Mouse (Mus musculus): ENCODE results near the gene Actn4. TPM values are rescaled to one million over a fixed set of nuclear protein-coding genes. Genes with fewer than 3 reads are reported as not detected.

Actn4 gene
- total and polyA plus RNA-seq, 2 experiments from 2014 or later = 120 to 171 TPM

DNA sequence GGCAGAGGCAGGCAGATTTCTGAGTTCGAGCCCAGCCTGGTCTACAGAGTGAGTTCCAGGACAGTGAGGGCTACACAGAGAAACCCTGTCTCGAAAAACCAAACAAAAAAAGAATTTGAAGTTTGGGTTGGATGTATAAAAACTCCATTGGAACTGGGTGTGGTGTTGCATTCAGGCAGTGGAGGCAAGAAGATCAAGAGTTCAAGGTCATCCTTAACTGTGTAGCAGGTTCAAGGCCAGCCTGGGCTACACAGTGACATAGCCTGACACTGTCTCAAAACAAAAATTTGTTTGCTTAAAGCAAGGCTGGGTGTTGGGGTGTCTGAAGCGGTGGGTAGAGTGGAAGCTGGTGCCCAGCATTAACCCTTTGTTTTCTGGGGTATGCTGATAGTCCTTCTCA lies 31.3 kb upstream of the Actn4 start:
- no peak for TF ChIP-seq CTCF (IDR thresholded peaks at IDR 0.05; ENCODE audit: low read depth)
- no peak for TF ChIP-seq EP300 (IDR thresholded peaks at IDR 0.05; ENCODE audit: low read depth)
- no peaks in the 10 kb centered on the region for H3K27me3 ChIP-seq (ENCODE audit: control insufficient read depth, insufficient read depth, low read length)
- H3K4me1 ChIP-seq (ENCODE audit: control insufficient read depth, insufficient read depth) = no peaks in the 10 kb centered on the region
- H3K36me3 ChIP-seq (replicated peaks; ENCODE audit: control insufficient read depth, insufficient read depth, low read length) = no peaks in the 10 kb centered on the region
- ATAC-seq (ENCODE audit: insufficient read depth, low read depth) = no peak
- no peak for DNase-seq (ENCODE audit: low spot score)
- 81% methylated on average over 3 of the region's 3 CpGs for whole genome bisulfite sequencing
- no peak overlapping the region for H3K4me2 ChIP-seq (ENCODE audit: low read depth, low read length)
- no peak overlapping the region for H3K9ac ChIP-seq (replicated peaks; ENCODE audit: low read depth, low read length)
- H3K4me3 ChIP-seq (ENCODE audit: low read depth, low read length) = no peak overlapping the region
- no peak overlapping the region for H3K27ac ChIP-seq (ENCODE audit: low read depth)
- H3K9me3 ChIP-seq (replicated peaks; ENCODE audit: control insufficient read depth, low read length) = no peaks in the 10 kb centered on the region

DNA sequence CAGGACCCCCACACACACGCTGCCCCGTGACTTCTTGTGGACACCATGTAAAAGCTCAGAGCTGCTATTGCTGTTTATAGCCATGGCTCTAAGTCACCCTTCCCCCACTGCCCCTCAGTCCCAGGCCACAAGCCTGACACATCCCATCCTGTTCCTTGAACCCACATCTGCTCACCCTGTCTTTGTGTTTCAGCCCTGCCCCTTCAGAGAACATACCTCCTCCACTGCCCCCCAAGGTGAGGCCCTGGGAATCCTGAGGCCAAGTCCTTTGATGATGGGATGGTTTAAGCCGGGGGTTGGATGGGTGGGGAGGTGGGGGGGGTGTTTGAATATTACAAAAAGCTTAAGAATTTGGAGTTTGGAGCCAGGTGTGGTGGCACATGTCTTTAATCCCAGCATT lies 30.9 kb upstream of the Actn4 start:
- Histone ChIP-seq H3K4me2 (ENCODE audit: low read depth, low read length) (no peak overlapping the region), H3K27ac (ENCODE audit: low read depth) (no peak overlapping the region), H3K9me3 (replicated peaks; ENCODE audit: control insufficient read depth, low read length) (no peaks in the 10 kb centered on the region), H3K4me1 (ENCODE audit: control insufficient read depth, insufficient read depth) (no peaks in the 10 kb centered on the region), H3K4me3 (ENCODE audit: low read depth, low read length) (no peak overlapping the region), H3K36me3 (replicated peaks; ENCODE audit: control insufficient read depth, insufficient read depth, low read length) (no peaks in the 10 kb centered on the region), H3K9ac (replicated peaks; ENCODE audit: low read depth, low read length) (no peak overlapping the region), H3K27me3 (ENCODE audit: control insufficient read depth, insufficient read depth, low read length) (no peaks in the 10 kb centered on the region)
- ATAC-seq (ENCODE audit: insufficient read depth, low read depth) (no peak), DNase-seq (ENCODE audit: low spot score) (no peak)
- 84% methylated on average over 3 of the region's 3 CpGs for WGBS
- TF ChIP-seq CTCF (IDR thresholded peaks at IDR 0.05; ENCODE audit: low read depth) (no peak), EP300 (IDR thresholded peaks at IDR 0.05; ENCODE audit: low read depth) (no peak)

DNA sequence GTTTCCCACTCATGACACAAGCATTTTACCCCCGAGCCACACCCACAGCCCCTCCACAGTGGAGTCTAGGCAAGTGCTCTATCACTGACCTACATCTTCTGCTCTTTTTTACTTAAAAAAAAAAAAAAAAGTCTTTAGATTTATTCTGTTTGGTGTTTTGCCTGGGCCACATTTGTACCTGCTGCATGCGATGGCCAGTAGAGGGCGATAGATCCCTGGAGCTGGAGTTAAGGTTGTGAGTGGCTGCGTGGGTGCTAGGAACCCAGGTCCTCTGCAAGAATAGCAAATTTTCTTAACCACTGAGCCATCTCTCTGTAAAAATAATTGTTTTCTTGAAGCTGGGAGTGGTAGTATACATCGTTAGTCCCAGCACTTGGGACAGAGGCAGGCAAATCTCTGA lies 29.5 kb upstream of the Actn4 start:
- Histone ChIP-seq H3K4me2 (ENCODE audit: low read depth, low read length) (no peak overlapping the region), H3K4me3 (ENCODE audit: low read depth, low read length) (no peak overlapping the region), H3K4me1 (ENCODE audit: control insufficient read depth, insufficient read depth) (no peaks in the 10 kb centered on the region), H3K27ac (ENCODE audit: low read depth) (no peak overlapping the region), H3K36me3 (replicated peaks; ENCODE audit: control insufficient read depth, insufficient read depth, low read length) (no peaks in the 10 kb centered on the region), H3K27me3 (ENCODE audit: control insufficient read depth, insufficient read depth, low read length) (no peaks in the 10 kb centered on the region), H3K9ac (replicated peaks; ENCODE audit: low read depth, low read length) (no peak overlapping the region), H3K9me3 (replicated peaks; ENCODE audit: control insufficient read depth, low read length) (no peaks in the 10 kb centered on the region)
- TF ChIP-seq CTCF (IDR thresholded peaks at IDR 0.05; ENCODE audit: low read depth) (no peak; the same call in 1 of the 2 replicates), EP300 (IDR thresholded peaks at IDR 0.05; ENCODE audit: low read depth) (no peak)
- no peak for ATAC-seq (ENCODE audit: insufficient read depth, low read depth)
- no peak for DNase-seq (ENCODE audit: low spot score)
- WGBS = 61% methylated on average over 5 of the region's 5 CpGs

DNA sequence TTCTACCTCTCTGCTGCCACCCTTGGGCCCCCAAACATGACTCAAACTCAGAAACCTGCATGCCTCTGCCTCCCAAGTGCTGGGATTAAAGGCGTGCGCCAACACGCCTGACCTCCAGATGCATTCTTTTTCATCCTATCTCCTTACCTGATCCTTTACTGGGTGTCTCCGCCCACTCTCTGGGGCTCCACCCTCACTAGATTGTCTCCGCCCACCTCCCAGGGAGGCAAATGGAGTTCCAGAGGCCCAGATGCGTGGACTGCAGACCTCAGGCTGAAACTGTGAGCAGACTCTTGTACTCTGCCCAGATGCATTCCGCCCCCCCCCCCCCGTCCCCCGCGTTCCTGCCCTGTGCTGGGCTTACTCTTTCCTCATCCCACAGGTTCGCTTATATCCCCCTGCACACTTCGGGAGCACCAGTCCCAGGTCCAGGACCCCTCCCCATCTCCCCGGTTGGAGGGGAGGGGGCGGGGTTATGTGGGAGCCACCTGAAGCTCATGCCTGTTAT lies 28.7 kb upstream of the Actn4 start:
- 50% methylated on average over 13 of the region's 14 CpGs for WGBS
- ATAC-seq (ENCODE audit: insufficient read depth, low read depth) = no peak
- DNase-seq (ENCODE audit: low spot score) = no peak
- Histone ChIP-seq H3K4me2 (ENCODE audit: low read depth, low read length) (no peak overlapping the region), H3K27me3 (ENCODE audit: control insufficient read depth, insufficient read depth, low read length) (no peaks in the 10 kb centered on the region), H3K9me3 (replicated peaks; ENCODE audit: control insufficient read depth, low read length) (no peaks in the 10 kb centered on the region), H3K36me3 (replicated peaks; ENCODE audit: control insufficient read depth, insufficient read depth, low read length) (no peaks in the 10 kb centered on the region), H3K9ac (replicated peaks; ENCODE audit: low read depth, low read length) (no peak overlapping the region), H3K27ac (ENCODE audit: low read depth) (no peak overlapping the region), H3K4me3 (ENCODE audit: low read depth, low read length) (no peak overlapping the region), H3K4me1 (ENCODE audit: control insufficient read depth, insufficient read depth) (no peaks in the 10 kb centered on the region)
- TF ChIP-seq EP300 (IDR thresholded peaks at IDR 0.05; ENCODE audit: low read depth) (no peak), CTCF (IDR thresholded peaks at IDR 0.05; ENCODE audit: low read depth) (no peak)

DNA sequence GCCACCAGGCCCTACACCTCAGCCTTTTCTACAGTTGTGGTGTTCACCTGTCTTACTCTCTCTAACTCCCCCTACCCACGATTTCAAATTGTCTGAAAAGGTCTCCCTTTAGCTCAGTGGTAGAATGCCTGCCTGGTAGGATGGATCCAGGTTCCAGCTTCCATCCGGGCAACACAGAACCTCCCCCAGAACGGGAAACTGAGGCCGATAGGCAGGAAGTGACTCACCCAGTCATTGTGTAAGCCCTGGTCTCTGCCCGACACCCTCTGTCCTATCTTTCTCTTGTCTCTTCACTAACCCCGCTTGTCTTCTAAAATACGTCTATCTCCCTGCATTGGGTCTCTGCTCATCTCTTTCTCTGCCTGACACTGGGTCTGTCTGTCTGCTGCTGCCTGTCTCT lies 23.1 kb upstream of the Actn4 start:
- Histone ChIP-seq H3K4me1 (ENCODE audit: control insufficient read depth, insufficient read depth) (peaks cover 11% of the 10 kb centered on the region; the same call in 1 of the 2 replicates), H3K36me3 (replicated peaks; ENCODE audit: control insufficient read depth, insufficient read depth, low read length) (no peaks in the 10 kb centered on the region), H3K4me2 (ENCODE audit: low read depth, low read length) (no peak overlapping the region), H3K9me3 (replicated peaks; ENCODE audit: control insufficient read depth, low read length) (no peaks in the 10 kb centered on the region), H3K9ac (replicated peaks; ENCODE audit: low read depth, low read length) (no peak overlapping the region), H3K4me3 (ENCODE audit: low read depth, low read length) (no peak overlapping the region), H3K27ac (ENCODE audit: low read depth) (no peak overlapping the region), H3K27me3 (ENCODE audit: control insufficient read depth, insufficient read depth, low read length) (no peaks in the 10 kb centered on the region)
- ATAC-seq (ENCODE audit: insufficient read depth, low read depth) (no peak), DNase-seq (ENCODE audit: low spot score) (no peak)
- TF ChIP-seq EP300 (IDR thresholded peaks at IDR 0.05; ENCODE audit: low read depth) = no peak
- 63% methylated on average over 7 of the region's 7 CpGs for WGBS

DNA sequence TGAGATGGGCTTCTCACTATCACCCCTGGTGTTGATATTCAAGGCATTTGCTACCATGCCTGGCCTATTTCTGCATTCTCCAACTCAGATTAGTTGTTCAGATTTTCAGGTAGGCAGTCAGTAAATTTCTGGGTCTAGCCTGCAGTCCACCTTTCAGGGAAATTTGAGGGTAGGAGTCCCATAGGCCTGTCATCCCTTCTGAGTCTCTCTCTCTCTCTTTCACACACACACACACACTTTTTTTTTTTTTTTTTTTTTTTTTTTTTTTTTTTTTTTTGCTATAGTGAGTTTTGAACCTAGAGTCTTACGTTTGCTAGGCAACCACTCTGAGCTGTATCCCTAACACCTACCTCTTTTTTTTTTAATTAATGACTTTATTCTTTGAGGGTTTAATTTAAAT lies 22.3 kb upstream of the Actn4 start:
- no peak overlapping the region for H3K4me2 ChIP-seq (ENCODE audit: low read depth, low read length)
- ATAC-seq (ENCODE audit: insufficient read depth, low read depth) = no peak
- H3K9ac ChIP-seq (replicated peaks; ENCODE audit: low read depth, low read length) = no peak overlapping the region
- no peak overlapping the region for H3K4me3 ChIP-seq (ENCODE audit: low read depth, low read length)
- WGBS = 77% methylated on average over 1 of the region's 1 CpGs
- TF ChIP-seq EP300 (IDR thresholded peaks at IDR 0.05; ENCODE audit: low read depth) = no peak
- TF ChIP-seq CTCF (IDR thresholded peaks at IDR 0.05; ENCODE audit: low read depth) = no peak
- H3K27me3 ChIP-seq (ENCODE audit: control insufficient read depth, insufficient read depth, low read length) = no peaks in the 10 kb centered on the region
- H3K36me3 ChIP-seq (replicated peaks; ENCODE audit: control insufficient read depth, insufficient read depth, low read length) = peaks cover 3% of the 10 kb centered on the region; the same call in 1 of the 2 replicates
- H3K27ac ChIP-seq (ENCODE audit: low read depth) = no peak overlapping the region
- DNase-seq (ENCODE audit: low spot score) = no peak
- no peaks in the 10 kb centered on the region for H3K9me3 ChIP-seq (replicated peaks; ENCODE audit: control insufficient read depth, low read length)
- peaks cover 11% of the 10 kb centered on the region; the same call in 1 of the 2 replicates for H3K4me1 ChIP-seq (ENCODE audit: control insufficient read depth, insufficient read depth)

Data from heart, postnatal 0 days (tissue).